Mouse (Mus musculus) frontal cortex, postnatal 36 days (tissue): Measurements from ENCODE around the gene Dscam.

Experiments used
- DNase-seq, 2 experiments: peaks; one replicate each; pipeline ENCODE4 v3.0.0; 2022; ENCODE audit warnings: low spot score in 2 of 2

Dscam gene

GRCm38 (mm10) chr16:97105266-97105665 lies 65.3 kb downstream of the Dscam start:
- DNase-seq = no peak

- no peak for DNase-seq
These were observed 67.5 kb downstream of the Dscam start for GRCm38 (mm10) chr16:97103046-97103445.

GRCm38 (mm10) chr16:97100091-97100490 lies 70.5 kb downstream of the Dscam start:
- no peak for DNase-seq

GRCm38 (mm10) chr16:97098508-97098907 lies 72.0 kb downstream of the Dscam start:
- peak; percentile 16 to 39 for DNase-seq

GRCm38 (mm10) chr16:97096709-97097108 lies 73.8 kb downstream of the Dscam start:
- peak; percentile 61 to 65 for DNase-seq

- DNase-seq = no peak
These were observed 75.1 kb downstream of the Dscam start for GRCm38 (mm10) chr16:97095496-97095895.

- DNase-seq = no peak
These were observed 81.2 kb downstream of the Dscam start for GRCm38 (mm10) chr16:97089339-97089738.

GRCm38 (mm10) chr16:97083694-97084093 lies 86.9 kb downstream of the Dscam start:
- no peak for DNase-seq

GRCm38 (mm10) chr16:97075920-97076572 lies 94.5 kb downstream of the Dscam start:
- no peak for DNase-seq

GRCm38 (mm10) chr16:97075137-97075902 lies 95.2 kb downstream of the Dscam start:
- no peak for DNase-seq

- DNase-seq = no peak
These were observed 96.7 kb downstream of the Dscam start for GRCm38 (mm10) chr16:97073847-97074246.

GRCm38 (mm10) chr16:97072624-97073023 lies 97.9 kb downstream of the Dscam start:
- DNase-seq = no peak

GRCm38 (mm10) chr16:97066856-97067255 lies 103.7 kb downstream of the Dscam start:
- peak in 1 of 2 experiments; percentile 40 for DNase-seq

- DNase-seq = no peak
These were observed 108.3 kb downstream of the Dscam start for GRCm38 (mm10) chr16:97062207-97062606.

- no peak for DNase-seq
These were observed 109.2 kb downstream of the Dscam start for GRCm38 (mm10) chr16:97061390-97061789.

- DNase-seq = no peak
These were observed 109.8 kb downstream of the Dscam start for GRCm38 (mm10) chr16:97060736-97061135.

GRCm38 (mm10) chr16:97060276-97060675 lies 110.3 kb downstream of the Dscam start:
- DNase-seq = no peak

- DNase-seq = no peak
These were observed 135.3 kb downstream of the Dscam start for GRCm38 (mm10) chr16:97035271-97035670.

GRCm38 (mm10) chr16:97033540-97034058 lies 137.0 kb downstream of the Dscam start:
- DNase-seq = no peak

- DNase-seq = no peak
These were observed 142.9 kb downstream of the Dscam start for GRCm38 (mm10) chr16:97027701-97028100.

GRCm38 (mm10) chr16:97026803-97027202 lies 143.7 kb downstream of the Dscam start:
- no peak for DNase-seq

- DNase-seq = no peak
These were observed 146.1 kb downstream of the Dscam start for GRCm38 (mm10) chr16:97024406-97024805.

- DNase-seq = no peak
These were observed 149.1 kb downstream of the Dscam start for GRCm38 (mm10) chr16:97021496-97021895.
